Comparison of ENCODE assay signal across 12 mouse cellular contexts in genomic region chr16:5534862-5535261, GRCm38 (mm10).
DNase-seq lines count a peak whose midpoint lies in the region; ATAC-seq lines count a peak whose summit lies in the region.
"Had no signal": no experiment of that assay in that cellular context is flagged by ENCODE, and none has a peak within 500 bp of the region (broad histone marks: within the 10 kb centered on the region; RNA-seq: fewer than 3 reads in every experiment).

No protein-coding gene starts in this region.

- H3K27me3 ChIP-seq in heart, embryonic 10.5 days (ENCODE audit: insufficient read depth, poor library complexity, severe bottlenecking) = peaks cover 19% of the 10 kb centered on the region

- peak; percentile 20 for DNase-seq in embryo, embryonic 10 days (ENCODE audit: low spot score)
- DNase-seq in embryo, embryonic 9.5 days (ENCODE audit: extremely low spot score) = no peak
- DNase-seq in right cerebral cortex, adult 18-20 months = peak; percentile 80
- DNase-seq in right cerebral cortex, postnatal 4 days = no peak
- DNase-seq in layer of hippocampus, postnatal 25 days (ENCODE audit: extremely low spot score in 1 of 2, low spot score in 1 of 2) = peak; percentile 35 to 40
- DNase-seq in heart, embryonic 10.5 days (ENCODE audit: low spot score) = no peak
- DNase-seq: adrenal gland, postnatal 36 days; spleen, adult 18-20 months had no signal

- H3K9me3 ChIP-seq in heart, embryonic 10.5 days = no peaks in the 10 kb centered on the region
- H3K9me3 ChIP-seq: limb, embryonic 13.5 days; midbrain, embryonic 15.5 days had no signal

- H3K27ac ChIP-seq in heart, embryonic 10.5 days = no peak overlapping the region
- H3K27ac ChIP-seq: limb, embryonic 13.5 days; midbrain, embryonic 15.5 days had no signal

- no peak for ATAC-seq in megakaryocyte-erythroid progenitor cell, adult 5-6 weeks (replicated peaks; ENCODE audit: low FRiP score, low TSS enrichment, poor library complexity, severe bottlenecking)
- no peak for ATAC-seq in inflammation-experienced regulatory T-cells, adult 6 months

- no peaks in the 10 kb centered on the region for H3K36me3 ChIP-seq in heart, embryonic 10.5 days
- H3K36me3 ChIP-seq: limb, embryonic 13.5 days; midbrain, embryonic 15.5 days had no signal

- H3K4me3 ChIP-seq in heart, embryonic 10.5 days = no peak overlapping the region
- H3K4me3 ChIP-seq: limb, embryonic 13.5 days; midbrain, embryonic 15.5 days had no signal

- peaks cover 26% of the 10 kb centered on the region for H3K4me1 ChIP-seq in heart, embryonic 10.5 days

- WGBS in heart, embryonic 10.5 days = 58% methylated on average over 5 of the region's 5 CpGs

Comparison
In these comparisons a context has a peak if more than half of its experiments do, and no peak if none do; other contexts are left out.
1. DNase-seq: peak in embryo, embryonic 10 days (single experiment), right cerebral cortex, adult 18-20 months (single experiment) and layer of hippocampus, postnatal 25 days (2 of 2); none in embryo, embryonic 9.5 days (single experiment), right cerebral cortex, postnatal 4 days (single experiment) and heart, embryonic 10.5 days (single experiment).